Mouse (Mus musculus): ENCODE measurements around the gene Reep3. TPM values are rescaled to one million over a fixed set of nuclear protein-coding genes. Genes with fewer than 3 reads are reported as not detected.
"Not testable (repeated sequence)": the region's sequence is repeated elsewhere in the genome, so short reads cannot be mapped to it uniquely, and the experiment has no call there.

Reep3 gene
- polyA plus RNA-seq, 1 experiment from 2014 or later, result 35.1 TPM

DNA sequence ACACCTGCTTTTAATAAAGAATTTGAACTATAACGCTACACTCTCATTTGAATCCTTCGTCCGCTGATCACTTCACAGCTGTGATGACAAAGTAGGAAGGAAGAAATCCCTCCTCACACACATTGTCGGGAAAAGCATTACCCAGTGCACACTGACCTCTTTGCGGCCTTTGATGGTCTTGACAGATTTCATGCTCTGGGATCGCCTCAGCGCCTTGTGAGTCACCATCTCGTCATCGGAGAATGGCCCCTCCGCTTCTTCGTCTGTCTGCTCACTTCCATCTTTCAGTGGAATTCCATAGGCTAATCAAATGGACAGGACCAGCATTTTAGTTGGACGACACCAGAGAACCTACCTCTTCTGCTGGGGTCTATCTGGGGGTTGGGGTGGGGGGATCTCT is 82.0 kb downstream of the Reep3 start:
- 83% methylated on average over 12 of the region's 12 CpGs for WGBS
- peaks cover 40% of the 10 kb centered on the region for H3K36me3 ChIP-seq
- H3K4me3 ChIP-seq, result no peak overlapping the region
- no peaks in the 10 kb centered on the region for H3K9me3 ChIP-seq
- peaks cover 9% of the 10 kb centered on the region for H3K4me1 ChIP-seq (replicated peaks)
- no peaks in the 10 kb centered on the region for H3K27me3 ChIP-seq (ENCODE audit: insufficient read depth, poor library complexity, severe bottlenecking)
- DNase-seq (ENCODE audit: low spot score), result no peak
- no peak overlapping the region for H3K27ac ChIP-seq

DNA sequence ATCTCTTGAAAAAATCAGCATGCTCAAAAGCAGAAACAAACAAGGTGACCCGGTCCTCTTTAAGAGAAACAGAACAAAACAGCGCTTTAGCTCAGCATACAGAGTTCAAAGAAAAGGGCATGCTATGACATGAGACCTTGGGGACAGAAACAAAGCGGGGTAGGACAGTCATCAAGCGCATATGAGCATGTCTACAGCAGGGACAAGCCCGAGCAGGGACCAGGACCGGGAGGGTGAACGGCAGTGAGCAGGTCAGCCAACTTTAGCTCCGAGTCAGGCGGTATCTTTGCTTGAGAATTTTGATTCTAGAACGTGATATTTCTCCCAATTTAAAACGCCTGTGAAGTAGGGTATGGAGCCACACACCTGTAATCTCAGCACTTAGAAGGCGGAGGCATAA is 86.2 kb downstream of the Reep3 start:
- H3K27me3 ChIP-seq (ENCODE audit: insufficient read depth, poor library complexity, severe bottlenecking), result no peaks in the 10 kb centered on the region
- DNase-seq (ENCODE audit: low spot score), result no peak
- no peak overlapping the region for H3K27ac ChIP-seq
- no peaks in the 10 kb centered on the region for H3K9me3 ChIP-seq
- H3K4me1 ChIP-seq (replicated peaks), result 0 out of 2 replicates have a peak, but pooled peaks cover under 1% of the 10 kb centered on the region
- H3K36me3 ChIP-seq, result peaks cover 28% of the 10 kb centered on the region
- WGBS, result 94% methylated on average over 12 of the region's 12 CpGs
- H3K4me3 ChIP-seq, result no peak overlapping the region

DNA sequence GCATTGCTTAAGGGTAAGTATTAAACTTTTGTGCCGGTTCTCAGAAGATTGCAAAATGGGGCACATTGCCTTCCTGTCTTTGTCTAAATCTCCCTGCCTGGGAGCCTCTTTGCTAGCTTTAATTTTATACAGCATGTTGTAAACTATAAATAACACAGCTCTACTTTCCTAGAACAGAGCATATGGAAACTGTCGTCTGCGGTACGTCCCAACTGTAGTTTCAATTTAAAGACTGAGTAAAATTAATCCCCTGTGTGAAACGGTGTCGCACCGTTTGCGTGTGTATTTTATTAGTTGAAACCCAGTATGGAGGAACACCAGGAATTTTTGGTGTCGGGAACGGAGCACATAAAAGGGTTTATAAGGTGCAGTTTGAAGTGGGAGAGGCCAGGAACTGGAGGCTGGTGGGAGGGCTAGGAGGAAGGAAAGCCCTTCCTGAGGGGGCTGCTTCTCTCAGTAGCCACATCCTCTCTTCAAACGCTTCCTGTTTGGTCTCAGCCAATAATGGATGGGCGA is 92.2 kb downstream of the Reep3 start:
- H3K4me3 ChIP-seq, result peak overlapping the region; percentile 46
- H3K9me3 ChIP-seq, result 0 out of 2 replicates have a peak, but pooled peaks cover 2% of the 10 kb centered on the region
- H3K36me3 ChIP-seq, result no peaks in the 10 kb centered on the region
- DNase-seq (ENCODE audit: low spot score), result peak; percentile 38
- 5% methylated on average over 12 of the region's 12 CpGs for WGBS
- peaks cover 37% of the 10 kb centered on the region for H3K4me1 ChIP-seq (replicated peaks)
- H3K27ac ChIP-seq, result peak overlapping the region; percentile 89
- no peaks in the 10 kb centered on the region for H3K27me3 ChIP-seq (ENCODE audit: insufficient read depth, poor library complexity, severe bottlenecking)

DNA sequence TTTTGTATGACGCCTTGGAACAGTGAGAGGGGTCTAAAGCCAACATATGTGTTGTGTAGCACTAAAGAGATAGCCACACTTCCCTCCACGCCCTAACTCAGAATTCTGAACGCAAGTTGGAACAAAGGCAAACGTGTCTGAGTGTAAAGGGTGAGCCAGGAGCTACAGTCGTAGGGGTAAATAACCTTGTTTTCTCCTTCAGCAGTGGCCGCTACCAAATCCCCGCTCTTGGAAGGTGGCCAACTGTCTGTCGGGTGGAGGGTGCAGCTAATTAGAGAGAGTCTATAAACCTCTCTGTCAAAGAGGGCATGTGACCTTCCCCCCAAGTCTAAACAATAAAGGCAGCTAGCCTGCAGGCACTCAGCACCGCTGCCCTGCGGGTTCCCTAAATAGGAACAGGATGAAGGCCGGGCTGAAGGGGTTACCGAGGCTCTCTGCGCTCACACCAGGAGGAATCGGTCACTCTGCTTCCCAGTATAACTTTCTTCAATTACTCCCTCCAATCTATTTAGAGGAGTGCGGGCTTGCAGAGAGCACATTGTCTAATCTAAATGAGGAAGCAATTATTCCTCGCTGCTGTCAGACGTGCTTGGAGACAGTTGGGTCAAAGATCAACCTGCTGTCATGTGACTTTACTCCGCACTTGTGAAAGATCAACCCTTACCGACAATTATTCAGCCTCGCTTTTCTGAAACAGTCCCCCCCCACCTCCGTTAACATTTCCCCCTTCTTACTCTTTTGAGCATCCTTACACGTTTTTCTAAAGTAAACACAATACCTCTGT is 92.8 kb downstream of the Reep3 start:
- H3K9me3 ChIP-seq, result 0 out of 2 replicates have a peak, but pooled peaks cover 2% of the 10 kb centered on the region
- no peaks in the 10 kb centered on the region for H3K36me3 ChIP-seq
- H3K4me3 ChIP-seq, result peak overlapping the region; percentile 46
- peaks cover 37% of the 10 kb centered on the region for H3K4me1 ChIP-seq (replicated peaks)
- peak overlapping the region; percentile 89 for H3K27ac ChIP-seq
- H3K27me3 ChIP-seq (ENCODE audit: insufficient read depth, poor library complexity, severe bottlenecking), result no peaks in the 10 kb centered on the region
- WGBS, result under 1% methylated on average over 22 of the region's 22 CpGs
- peak; percentile 81 for DNase-seq (ENCODE audit: low spot score)

DNA sequence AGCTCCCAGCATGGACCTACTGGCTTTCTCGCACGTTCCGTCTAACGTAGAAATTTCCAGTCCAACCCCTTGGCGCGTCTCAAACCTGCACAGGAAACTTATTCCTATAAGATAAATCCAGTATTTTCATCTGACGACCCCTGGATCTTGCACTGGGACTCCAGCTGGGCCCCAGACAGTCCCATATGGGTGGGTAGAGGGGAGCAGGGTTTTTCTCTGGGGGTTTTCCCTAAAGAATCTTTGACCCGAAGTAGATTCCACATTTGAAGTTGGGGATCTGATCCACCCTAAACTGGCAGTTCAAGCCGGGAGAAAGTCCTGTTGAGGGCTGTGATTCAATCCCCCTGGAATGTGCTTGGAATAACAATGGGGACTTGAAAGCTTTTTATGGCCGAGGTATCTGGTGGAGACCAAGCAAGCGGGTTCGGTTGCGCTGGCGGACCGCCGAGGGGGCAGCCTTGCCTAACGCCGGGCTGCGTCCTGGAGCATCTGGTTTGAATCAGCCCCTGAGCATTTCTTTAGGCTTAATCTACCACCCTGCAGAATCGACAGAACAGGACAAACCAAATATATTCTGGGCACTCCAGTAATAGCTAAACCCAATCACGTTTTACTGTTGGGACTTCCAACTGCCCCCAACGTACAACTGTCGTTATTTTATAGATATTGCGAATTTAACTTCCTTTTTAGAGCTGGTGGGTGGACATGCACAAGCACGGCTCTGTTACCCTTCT is 93.6 kb downstream of the Reep3 start:
- under 1% methylated on average over 25 of the region's 25 CpGs for WGBS
- Histone ChIP-seq H3K27me3 (ENCODE audit: insufficient read depth, poor library complexity, severe bottlenecking) (no peaks in the 10 kb centered on the region), H3K4me1 (replicated peaks) (peaks cover 37% of the 10 kb centered on the region), H3K4me3 (peak overlapping the region; percentile 46), H3K27ac (peak overlapping the region; percentile 89), H3K36me3 (no peaks in the 10 kb centered on the region), H3K9me3 (0 out of 2 replicates have a peak, but pooled peaks cover 2% of the 10 kb centered on the region)
- peak; percentile 81 for DNase-seq (ENCODE audit: low spot score)

DNA sequence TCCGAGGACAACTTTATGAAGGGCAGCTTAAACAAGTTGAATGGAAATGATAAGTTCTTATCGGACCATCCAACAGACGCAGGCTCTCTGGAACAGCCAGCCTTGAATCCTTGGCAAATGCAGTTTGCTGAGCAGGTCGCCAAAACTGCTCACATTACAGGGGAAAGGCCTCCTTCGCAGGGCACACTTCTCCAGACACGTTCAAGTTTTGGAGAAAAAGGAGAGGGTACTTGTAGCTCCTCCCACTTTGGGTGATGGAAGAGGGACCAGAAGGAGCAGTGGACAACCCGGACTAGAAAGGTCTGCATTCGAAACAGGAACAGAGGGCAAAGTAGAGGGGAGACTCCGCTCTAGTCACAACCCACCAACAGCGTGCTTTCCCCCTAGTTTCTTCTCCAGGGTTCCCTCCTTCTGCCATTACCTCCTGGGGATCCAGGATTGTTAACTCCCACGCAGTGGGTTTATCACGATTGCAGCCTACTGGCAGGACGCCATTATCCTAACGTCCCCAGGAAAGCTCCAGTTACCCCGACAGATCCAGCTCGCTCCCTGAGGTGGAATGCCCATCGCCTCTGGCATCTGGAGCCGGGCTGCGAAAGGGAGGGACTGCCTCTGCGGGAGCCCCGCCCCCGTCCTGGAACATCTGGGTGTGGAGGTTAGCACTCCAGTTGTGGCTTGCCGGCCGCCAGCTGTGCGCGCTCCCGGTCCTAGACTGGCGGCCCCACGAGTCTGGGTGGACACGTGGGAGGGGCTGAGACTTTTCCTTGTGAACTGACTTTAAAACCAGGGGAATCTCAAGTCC is 94.3 kb downstream of the Reep3 start:
- 0 out of 2 replicates have a peak, but pooled peaks cover 2% of the 10 kb centered on the region for H3K9me3 ChIP-seq
- WGBS, result 11% methylated on average over 30 of the region's 30 CpGs
- peak; percentile 82 for DNase-seq (ENCODE audit: low spot score)
- H3K4me3 ChIP-seq, result peak overlapping the region; percentile 46
- no peaks in the 10 kb centered on the region for H3K27me3 ChIP-seq (ENCODE audit: insufficient read depth, poor library complexity, severe bottlenecking)
- H3K4me1 ChIP-seq (replicated peaks), result peaks cover 37% of the 10 kb centered on the region
- peak overlapping the region; percentile 89 for H3K27ac ChIP-seq
- no peaks in the 10 kb centered on the region for H3K36me3 ChIP-seq

DNA sequence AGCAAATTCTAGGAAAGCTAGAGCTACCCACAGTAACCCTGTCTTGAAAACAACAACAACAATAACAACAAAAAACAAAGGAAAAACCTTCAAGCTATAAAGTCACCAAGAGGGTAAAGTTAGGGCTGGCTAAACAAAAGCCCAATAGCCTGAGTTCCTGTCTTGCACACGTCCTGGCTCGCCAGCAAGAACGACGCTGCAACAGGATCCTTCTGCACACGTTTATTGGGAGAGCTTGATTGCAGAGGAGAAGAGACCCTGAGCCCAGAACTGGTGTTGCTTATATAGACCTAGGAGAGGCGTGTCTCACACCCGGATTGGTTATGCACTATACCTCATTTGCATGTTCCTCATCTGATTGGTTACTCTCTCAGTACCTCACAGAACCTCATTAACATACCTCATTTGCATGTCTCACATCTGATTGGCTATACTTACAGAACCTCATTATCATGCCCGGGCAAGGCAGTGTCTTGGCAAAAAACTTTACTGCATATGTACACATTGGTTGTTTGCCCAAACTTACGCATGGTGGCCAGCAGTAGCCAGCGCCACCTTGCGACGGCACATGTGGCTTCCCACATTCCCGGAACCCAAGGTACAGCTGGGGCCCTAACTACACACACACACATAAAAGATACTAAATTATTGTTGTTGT is 95.7 kb downstream of the Reep3 start:
- 96% methylated on average over 13 of the region's 13 CpGs for WGBS

DNA sequence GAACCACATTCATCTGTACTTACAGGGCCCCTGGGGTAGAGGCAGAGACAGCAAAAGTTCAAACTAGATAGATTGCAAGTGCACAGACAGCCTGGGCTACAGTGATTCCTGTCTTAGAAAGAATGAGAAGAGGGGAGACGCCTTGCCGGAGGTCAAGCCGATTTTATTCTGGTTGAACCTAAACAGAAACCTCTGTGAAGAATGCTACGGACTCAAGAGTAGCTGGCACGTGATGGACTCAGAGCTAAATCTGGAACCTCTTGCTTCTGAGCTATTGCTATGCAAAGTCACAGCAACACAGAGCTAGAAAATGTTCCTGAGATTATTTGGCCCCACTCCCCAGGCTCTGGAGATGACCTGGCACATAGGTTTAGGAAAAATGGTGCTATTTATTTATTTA is 96.6 kb downstream of the Reep3 start:
- WGBS, result 93% methylated on average over 5 of the region's 5 CpGs
- Histone ChIP-seq H3K9me3 (0 out of 2 replicates have a peak, but pooled peaks cover 2% of the 10 kb centered on the region), H3K27me3 (ENCODE audit: insufficient read depth, poor library complexity, severe bottlenecking) (no peaks in the 10 kb centered on the region), H3K4me1 (replicated peaks) (peaks cover 35% of the 10 kb centered on the region), H3K4me3 (no peak overlapping the region), H3K27ac (no peak overlapping the region), H3K36me3 (no peaks in the 10 kb centered on the region)
- no peak for DNase-seq (ENCODE audit: low spot score)

More for the DNA sequence above, 95.7 kb downstream of the Reep3 start:
- not testable (repeated sequence) for H3K9me3 ChIP-seq; H3K27me3 ChIP-seq (ENCODE audit: insufficient read depth, poor library complexity, severe bottlenecking); H3K27ac ChIP-seq; H3K4me3 ChIP-seq; DNase-seq (ENCODE audit: low spot score); H3K36me3 ChIP-seq
- H3K4me1 ChIP-seq (replicated peaks), result peaks cover 37% of the 10 kb centered on the region

DNA sequence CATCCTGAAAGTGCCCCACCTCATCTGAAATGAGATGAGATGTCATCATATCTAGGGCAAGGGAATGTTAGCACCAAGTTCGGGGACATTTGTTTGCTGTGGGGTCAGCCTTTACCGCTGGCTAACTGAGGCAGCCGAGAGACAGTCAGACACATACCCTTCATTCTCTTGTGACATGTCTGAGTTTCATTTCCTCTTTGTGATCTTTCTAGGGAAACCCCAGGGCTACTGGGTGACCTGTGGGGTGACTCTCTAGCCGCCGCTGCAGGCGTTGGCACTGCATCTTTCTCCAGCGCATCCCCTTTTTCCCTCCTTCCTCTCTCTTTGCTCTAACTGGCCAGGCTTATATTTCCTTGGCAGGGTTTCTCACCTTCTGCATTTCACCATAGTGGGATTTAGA is 98.0 kb downstream of the Reep3 start:
- Histone ChIP-seq H3K4me1 (replicated peaks) (peaks cover 30% of the 10 kb centered on the region), H3K36me3 (no peaks in the 10 kb centered on the region), H3K27me3 (ENCODE audit: insufficient read depth, poor library complexity, severe bottlenecking) (no peaks in the 10 kb centered on the region), H3K4me3 (no peak overlapping the region), H3K9me3 (0 out of 2 replicates have a peak, but pooled peaks cover 2% of the 10 kb centered on the region), H3K27ac (no peak overlapping the region)
- 94% methylated on average over 7 of the region's 7 CpGs for WGBS
- no peak for DNase-seq (ENCODE audit: low spot score)

DNA sequence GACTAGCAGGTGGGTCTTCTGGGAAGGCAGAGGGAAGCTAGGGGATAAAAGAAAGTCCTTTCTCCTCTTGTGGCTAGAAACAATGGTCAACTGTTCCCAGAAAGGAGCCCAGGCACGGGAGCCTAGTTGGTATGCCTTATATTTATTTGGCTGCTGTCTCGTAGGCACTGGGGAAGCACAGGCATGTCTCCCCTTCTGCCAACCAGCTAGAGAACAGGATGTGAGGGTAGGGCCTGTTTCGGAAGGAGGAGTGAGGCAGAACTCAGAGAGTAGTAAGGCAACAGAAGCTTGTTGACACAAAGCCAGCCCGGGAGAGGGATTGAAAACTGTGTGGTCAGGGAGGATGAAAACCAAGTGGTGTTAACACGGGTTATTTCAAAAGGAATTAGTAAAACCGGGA is 101.6 kb downstream of the Reep3 start:
- peaks cover 10% of the 10 kb centered on the region for H3K4me1 ChIP-seq (replicated peaks)
- 0 out of 2 replicates have a peak, but pooled peaks cover 2% of the 10 kb centered on the region for H3K9me3 ChIP-seq
- H3K27me3 ChIP-seq (ENCODE audit: insufficient read depth, poor library complexity, severe bottlenecking), result no peaks in the 10 kb centered on the region
- H3K4me3 ChIP-seq, result no peak overlapping the region
- no peak for DNase-seq (ENCODE audit: low spot score)
- H3K36me3 ChIP-seq, result no peaks in the 10 kb centered on the region
- 0 out of 2 replicates have a peak overlapping the region, but pooled peaks have one; percentile 31 for H3K27ac ChIP-seq
- 66% methylated on average over 6 of the region's 6 CpGs for WGBS

DNA sequence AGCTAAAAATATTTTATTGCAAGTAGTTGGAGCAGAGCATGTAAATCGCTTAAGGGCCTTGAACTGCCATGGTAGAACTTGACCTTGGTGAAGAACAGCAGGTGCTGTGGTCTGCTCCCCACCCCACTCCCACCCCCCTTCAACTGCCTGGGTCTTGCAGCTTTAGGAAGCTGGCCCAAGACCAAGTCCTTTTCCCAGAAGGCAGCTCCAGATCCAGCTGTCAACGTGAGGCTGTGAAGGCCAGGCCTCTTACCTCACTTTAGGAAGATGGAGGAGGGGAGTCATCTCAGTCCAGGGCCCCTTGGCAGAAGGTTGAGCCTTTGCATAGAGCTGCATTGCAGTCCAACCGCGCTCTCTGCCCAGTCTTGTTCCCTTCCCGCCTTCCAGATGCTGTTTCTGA is 102.3 kb downstream of the Reep3 start:
- Histone ChIP-seq H3K27ac (0 out of 2 replicates have a peak overlapping the region, but pooled peaks have one; percentile 31), H3K27me3 (ENCODE audit: insufficient read depth, poor library complexity, severe bottlenecking) (no peaks in the 10 kb centered on the region), H3K4me1 (replicated peaks) (peaks cover 10% of the 10 kb centered on the region), H3K4me3 (no peak overlapping the region), H3K9me3 (peaks cover 9% of the 10 kb centered on the region), H3K36me3 (no peaks in the 10 kb centered on the region)
- no peak for DNase-seq (ENCODE audit: low spot score)
- 84% methylated on average over 5 of the region's 5 CpGs for WGBS

DNA sequence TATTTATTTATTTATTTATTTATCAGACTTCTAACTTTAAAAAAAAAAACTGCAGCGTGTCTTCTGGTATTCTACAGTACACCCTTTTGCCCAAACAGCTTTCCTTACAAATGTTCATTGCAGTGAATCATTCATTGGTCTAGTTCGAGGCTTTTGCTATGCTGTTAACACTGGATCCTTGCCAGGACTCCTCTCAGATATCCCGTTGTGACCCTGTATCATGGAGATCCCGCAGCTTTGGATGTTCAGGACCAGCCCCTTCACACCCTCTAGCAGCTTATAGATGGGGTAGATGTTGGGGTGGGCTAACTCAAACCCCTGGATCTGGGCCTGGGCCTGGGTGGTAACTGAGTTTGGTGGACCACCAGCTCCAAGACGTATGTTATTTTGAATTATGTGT is 104.2 kb downstream of the Reep3 start:
- Histone ChIP-seq H3K4me3 (no peak overlapping the region), H3K9me3 (peaks cover 15% of the 10 kb centered on the region), H3K36me3 (no peaks in the 10 kb centered on the region), H3K27me3 (ENCODE audit: insufficient read depth, poor library complexity, severe bottlenecking) (no peaks in the 10 kb centered on the region), H3K4me1 (replicated peaks) (peaks cover 10% of the 10 kb centered on the region), H3K27ac (no peak overlapping the region)
- WGBS, result 86% methylated on average over 5 of the region's 5 CpGs
- DNase-seq (ENCODE audit: low spot score), result no peak

Data from hindbrain, embryonic 10.5 days (tissue).